Mouse (Mus musculus): ENCODE data around the gene Aox3. TPM values are rescaled to one million over a fixed set of nuclear protein-coding genes. Genes with fewer than 3 reads are reported as not detected.

Aox3 gene
- polyA plus RNA-seq, 1 experiment from 2014 or later: 0.52 TPM

- H3K4me2 ChIP-seq (replicated peaks): no peak overlapping the region
- no peak for ATAC-seq
- no peaks in the 10 kb centered on the region for H3K36me3 ChIP-seq
- H3K27ac ChIP-seq: no peak overlapping the region
- no peaks in the 10 kb centered on the region for H3K9me3 ChIP-seq
- 76% methylated on average over 4 of the region's 4 CpGs for WGBS
- H3K27me3 ChIP-seq (replicated peaks): no peaks in the 10 kb centered on the region
- no peak overlapping the region for H3K9ac ChIP-seq
- H3K4me1 ChIP-seq (replicated peaks): no peaks in the 10 kb centered on the region
- H3K4me3 ChIP-seq (replicated peaks): no peak overlapping the region
Measured at GRCm38 (mm10) chr1:58111315-58111714, 1.6 kb upstream of the Aox3 start.

DNA sequence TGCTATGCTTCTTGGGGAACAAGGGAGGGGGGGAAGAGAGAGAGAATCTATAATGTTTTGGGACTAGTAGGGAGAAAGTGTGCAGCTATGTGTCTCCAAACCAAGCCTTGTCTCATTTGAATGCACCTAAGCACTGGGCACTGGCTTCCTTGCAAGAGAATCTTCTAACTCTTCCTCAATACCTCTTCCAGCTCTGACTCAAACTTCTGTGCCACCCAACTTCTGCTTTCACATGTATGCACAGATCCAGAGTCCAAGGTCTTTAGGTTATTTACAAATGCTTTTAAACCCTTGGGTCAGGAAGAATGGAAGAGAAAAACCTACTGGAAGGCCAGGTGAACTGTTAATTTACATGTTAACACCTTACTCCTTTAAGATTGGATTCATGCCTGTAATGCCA lies 511 bp downstream of the Aox3 start:
- no peaks in the 10 kb centered on the region for H3K4me1 ChIP-seq (replicated peaks)
- H3K36me3 ChIP-seq: no peaks in the 10 kb centered on the region
- H3K9ac ChIP-seq: no peak overlapping the region
- H3K4me3 ChIP-seq (replicated peaks): no peak overlapping the region
- H3K4me2 ChIP-seq (replicated peaks): no peak overlapping the region
- no peak overlapping the region for H3K27ac ChIP-seq
- ATAC-seq: no peak
- H3K9me3 ChIP-seq: no peaks in the 10 kb centered on the region
- H3K27me3 ChIP-seq (replicated peaks): no peaks in the 10 kb centered on the region

DNA sequence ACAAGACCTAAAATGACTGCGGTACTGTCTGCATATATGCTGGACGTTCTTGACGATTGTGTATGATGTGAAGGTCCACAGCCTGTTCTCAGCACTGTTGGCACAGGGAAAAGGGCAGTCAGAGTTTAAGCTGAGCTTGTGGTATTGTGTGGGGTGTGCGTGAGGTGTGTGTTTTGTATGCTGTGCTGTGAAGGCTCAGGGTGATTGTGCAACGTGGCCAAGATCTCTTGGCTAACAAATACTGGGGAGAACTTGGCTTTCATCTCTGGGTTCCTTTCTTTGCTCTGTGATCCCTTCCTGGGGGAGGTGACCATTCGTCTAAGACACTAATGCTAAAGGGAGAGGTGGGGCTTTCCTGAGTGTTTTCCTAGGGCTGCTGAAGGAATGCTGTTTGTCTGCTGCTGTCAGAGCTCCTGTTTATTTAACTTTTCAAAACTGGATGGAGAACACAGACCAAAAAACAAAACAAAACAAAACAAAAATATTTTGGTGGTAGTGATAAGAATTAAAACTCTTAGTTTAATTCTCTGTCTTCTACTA lies 1.2 kb downstream of the Aox3 start:
- Histone ChIP-seq H3K36me3 (no peaks in the 10 kb centered on the region), H3K4me1 (replicated peaks) (no peaks in the 10 kb centered on the region), H3K4me2 (replicated peaks) (no peak overlapping the region), H3K27me3 (replicated peaks) (no peaks in the 10 kb centered on the region), H3K27ac (no peak overlapping the region), H3K4me3 (replicated peaks) (no peak overlapping the region), H3K9ac (no peak overlapping the region), H3K9me3 (no peaks in the 10 kb centered on the region)
- 64% methylated on average over 6 of the region's 6 CpGs for WGBS
- no peak for ATAC-seq

DNA sequence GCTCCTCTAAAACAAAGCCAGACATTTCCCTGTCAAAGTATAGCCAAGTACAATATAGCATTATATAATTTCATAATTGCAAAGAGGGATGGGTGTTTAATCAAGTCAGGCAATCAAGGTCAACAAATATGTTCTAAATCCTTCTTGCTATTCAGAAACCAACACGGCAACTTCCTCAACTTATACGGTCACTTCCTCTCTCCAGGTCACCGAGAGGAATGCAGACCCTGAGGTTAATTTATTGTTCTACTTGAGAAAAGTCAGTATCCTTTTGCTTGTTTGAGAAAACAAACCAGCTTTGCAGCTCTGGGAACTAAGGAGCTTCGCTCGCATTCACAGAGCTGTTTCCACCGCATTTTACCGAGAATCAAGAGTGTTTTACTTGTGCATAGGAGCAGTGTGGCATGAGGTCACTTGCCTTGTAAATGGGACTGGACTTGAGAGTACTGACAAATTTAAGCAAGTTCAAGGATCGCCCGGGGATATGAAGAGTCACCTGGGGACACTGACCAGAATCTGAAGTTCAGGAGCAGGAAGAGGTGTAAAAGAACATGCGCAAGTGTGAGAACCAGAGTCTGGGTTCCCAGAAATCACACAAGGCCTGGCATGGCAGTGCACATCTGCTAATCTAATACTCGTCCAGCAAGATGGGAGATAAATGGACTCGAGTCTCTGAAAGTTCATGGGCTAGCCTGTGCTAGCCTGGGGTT lies 1.9 kb downstream of the Aox3 start:
- Histone ChIP-seq H3K9ac (no peak overlapping the region), H3K36me3 (no peaks in the 10 kb centered on the region), H3K4me1 (replicated peaks) (no peaks in the 10 kb centered on the region), H3K9me3 (no peaks in the 10 kb centered on the region), H3K27ac (no peak overlapping the region), H3K4me3 (replicated peaks) (no peak overlapping the region), H3K27me3 (replicated peaks) (no peaks in the 10 kb centered on the region), H3K4me2 (replicated peaks) (no peak overlapping the region)
- 55% methylated on average over 12 of the region's 12 CpGs for WGBS
- ATAC-seq: no peak

- no peak for ATAC-seq
- WGBS: 87% methylated on average over 3 of the region's 3 CpGs
- H3K27me3 ChIP-seq (replicated peaks): no peaks in the 10 kb centered on the region
Measured at GRCm38 (mm10) chr1:58118231-58118630, 5.3 kb downstream of the Aox3 start.

GRCm38 (mm10) chr1:58124901-58125300 lies 12.0 kb downstream of the Aox3 start:
- Histone ChIP-seq H3K4me1 (replicated peaks) (no peaks in the 10 kb centered on the region), H3K36me3 (no peaks in the 10 kb centered on the region), H3K9ac (no peak overlapping the region), H3K27ac (no peak overlapping the region), H3K4me3 (replicated peaks) (no peak overlapping the region), H3K27me3 (replicated peaks) (no peaks in the 10 kb centered on the region), H3K4me2 (replicated peaks) (no peak overlapping the region), H3K9me3 (no peaks in the 10 kb centered on the region)
- no peak for ATAC-seq
- WGBS: 81% methylated on average over 8 of the region's 8 CpGs

More at GRCm38 (mm10) chr1:58118231-58118630, 5.3 kb downstream of the Aox3 start:
- Histone ChIP-seq H3K9ac (no peak overlapping the region), H3K4me2 (replicated peaks) (no peak overlapping the region), H3K4me1 (replicated peaks) (no peaks in the 10 kb centered on the region), H3K9me3 (no peaks in the 10 kb centered on the region), H3K4me3 (replicated peaks) (no peak overlapping the region), H3K27ac (no peak overlapping the region), H3K36me3 (no peaks in the 10 kb centered on the region)

GRCm38 (mm10) chr1:58137891-58138290 lies 25.0 kb downstream of the Aox3 start:
- Histone ChIP-seq H3K27ac (no peak overlapping the region), H3K9ac (no peak overlapping the region), H3K36me3 (no peaks in the 10 kb centered on the region), H3K9me3 (no peaks in the 10 kb centered on the region), H3K4me3 (replicated peaks) (no peak overlapping the region), H3K27me3 (replicated peaks) (no peaks in the 10 kb centered on the region), H3K4me2 (replicated peaks) (no peak overlapping the region), H3K4me1 (replicated peaks) (no peaks in the 10 kb centered on the region)
- ATAC-seq: no peak

DNA sequence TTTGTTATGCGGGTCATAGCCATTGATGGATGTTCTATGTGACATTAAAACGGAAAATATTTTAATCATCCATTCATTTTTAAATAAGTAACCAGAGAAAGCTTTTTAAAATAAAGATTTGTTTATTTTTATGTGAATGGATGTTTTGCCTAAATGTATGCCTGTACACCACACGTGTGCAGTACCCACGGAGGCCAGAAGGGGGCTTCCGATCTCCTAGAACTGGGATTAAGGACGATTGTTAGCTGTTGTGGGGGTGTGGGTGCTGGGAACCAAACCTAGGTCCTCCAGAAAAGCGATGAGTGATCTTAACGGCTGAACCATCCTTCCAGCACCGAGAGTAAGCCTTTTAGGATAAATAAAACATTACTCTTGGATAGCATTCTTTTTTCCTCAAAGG lies 26.1 kb downstream of the Aox3 start:
- no peaks in the 10 kb centered on the region for H3K27me3 ChIP-seq (replicated peaks)
- H3K9me3 ChIP-seq: no peaks in the 10 kb centered on the region
- no peak overlapping the region for H3K27ac ChIP-seq
- 88% methylated on average over 9 of the region's 9 CpGs for WGBS
- no peak overlapping the region for H3K4me2 ChIP-seq (replicated peaks)
- no peaks in the 10 kb centered on the region for H3K36me3 ChIP-seq
- ATAC-seq: no peak
- H3K9ac ChIP-seq: no peak overlapping the region
- no peaks in the 10 kb centered on the region for H3K4me1 ChIP-seq (replicated peaks)
- H3K4me3 ChIP-seq (replicated peaks): no peak overlapping the region

GRCm38 (mm10) chr1:58140607-58141006 lies 27.7 kb downstream of the Aox3 start:
- Histone ChIP-seq H3K27ac (no peak overlapping the region), H3K36me3 (no peaks in the 10 kb centered on the region), H3K4me3 (replicated peaks) (no peak overlapping the region), H3K4me1 (replicated peaks) (no peaks in the 10 kb centered on the region), H3K27me3 (replicated peaks) (no peaks in the 10 kb centered on the region), H3K9ac (no peak overlapping the region), H3K9me3 (no peaks in the 10 kb centered on the region), H3K4me2 (replicated peaks) (no peak overlapping the region)
- 85% methylated on average over 5 of the region's 5 CpGs for WGBS
- no peak for ATAC-seq

DNA sequence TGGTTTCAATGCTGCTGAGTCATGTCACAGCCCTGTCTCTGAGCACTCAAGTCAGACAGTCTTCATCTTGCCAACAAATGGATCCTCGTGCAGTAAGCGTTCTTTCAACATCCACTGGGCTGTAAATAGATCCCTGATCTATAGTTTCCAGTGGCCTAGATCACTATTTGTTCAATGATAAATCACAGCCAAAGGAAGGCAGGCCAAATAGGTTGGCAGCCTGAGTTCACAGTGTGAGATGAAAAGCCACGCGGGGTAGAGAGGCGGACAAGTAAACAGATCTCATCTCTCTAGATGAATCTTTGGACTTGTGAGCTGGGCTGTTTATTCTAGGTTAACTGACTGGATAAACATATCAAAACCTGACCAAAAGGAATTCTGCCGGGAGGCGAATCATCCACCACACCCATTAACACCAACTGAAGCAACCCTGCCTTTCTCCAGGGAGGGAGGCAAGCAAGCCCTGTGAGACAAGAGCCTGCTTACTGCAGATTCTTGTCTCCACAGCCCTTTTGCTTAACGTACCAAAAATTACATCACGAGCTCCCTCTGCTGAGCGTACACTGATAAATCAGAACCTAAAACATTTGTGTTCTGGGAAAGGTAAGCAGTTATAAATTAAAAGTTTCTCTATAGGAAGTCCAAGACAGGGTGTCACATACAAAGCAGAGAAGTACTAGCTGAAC lies 31.6 kb downstream of the Aox3 start:
- H3K36me3 ChIP-seq: no peaks in the 10 kb centered on the region
- WGBS: 20% methylated on average over 10 of the region's 10 CpGs
- ATAC-seq: no peak
- no peaks in the 10 kb centered on the region for H3K4me1 ChIP-seq (replicated peaks)
- no peak overlapping the region for H3K4me2 ChIP-seq (replicated peaks)
- H3K4me3 ChIP-seq (replicated peaks): no peak overlapping the region
- H3K27me3 ChIP-seq (replicated peaks): no peaks in the 10 kb centered on the region
- H3K9me3 ChIP-seq: no peaks in the 10 kb centered on the region
- no peak overlapping the region for H3K9ac ChIP-seq
- H3K27ac ChIP-seq: no peak overlapping the region

- Histone ChIP-seq H3K4me3 (replicated peaks) (no peak overlapping the region), H3K27me3 (replicated peaks) (no peaks in the 10 kb centered on the region), H3K36me3 (no peaks in the 10 kb centered on the region), H3K4me2 (replicated peaks) (no peak overlapping the region), H3K27ac (no peak overlapping the region), H3K9ac (no peak overlapping the region), H3K4me1 (replicated peaks) (no peaks in the 10 kb centered on the region), H3K9me3 (no peaks in the 10 kb centered on the region)
- 84% methylated on average over 10 of the region's 10 CpGs for WGBS
- ATAC-seq: no peak
Measured at GRCm38 (mm10) chr1:58146026-58146425, 33.1 kb downstream of the Aox3 start.

- WGBS: 70% methylated on average over 6 of the region's 6 CpGs
Measured at GRCm38 (mm10) chr1:58147776-58148175, 34.8 kb downstream of the Aox3 start.

GRCm38 (mm10) chr1:58152247-58152646 lies 39.3 kb downstream of the Aox3 start:
- Histone ChIP-seq H3K4me3 (replicated peaks) (no peak overlapping the region), H3K27ac (no peak overlapping the region), H3K36me3 (no peaks in the 10 kb centered on the region), H3K9ac (no peak overlapping the region), H3K4me2 (replicated peaks) (no peak overlapping the region), H3K27me3 (replicated peaks) (no peaks in the 10 kb centered on the region), H3K4me1 (replicated peaks) (no peaks in the 10 kb centered on the region), H3K9me3 (no peaks in the 10 kb centered on the region)
- no peak for ATAC-seq
- WGBS: 61% methylated on average over 8 of the region's 8 CpGs

More at GRCm38 (mm10) chr1:58147776-58148175, 34.8 kb downstream of the Aox3 start:
- no peaks in the 10 kb centered on the region for H3K9me3 ChIP-seq
- no peak overlapping the region for H3K4me2 ChIP-seq (replicated peaks)
- no peak for ATAC-seq
- H3K9ac ChIP-seq: no peak overlapping the region
- no peak overlapping the region for H3K4me3 ChIP-seq (replicated peaks)
- no peaks in the 10 kb centered on the region for H3K27me3 ChIP-seq (replicated peaks)
- no peaks in the 10 kb centered on the region for H3K36me3 ChIP-seq
- H3K4me1 ChIP-seq (replicated peaks): no peaks in the 10 kb centered on the region
- H3K27ac ChIP-seq: no peak overlapping the region
